Mouse (Mus musculus) kidney, embryonic 16.5 days (tissue): Measurements from ENCODE around the gene Zfp358. TPM values are rescaled to one million over a fixed set of nuclear protein-coding genes. Genes with fewer than 3 reads are reported as not detected.

Experiments used
- ATAC-seq: fragments of 200-750 bp; cut with Nextera tagmentation; 2 replicates; pipeline ENCODE4 v1.8.0; 2017; ENCODE audit warnings: moderate TSS enrichment; ENCODE audit not compliant: low FRiP score, low TSS enrichment
- H3K27ac ChIP-seq: fragments of 300-500 bp; sonication (generic); 2 replicates; pipeline ENCODE4 v1.5.1; 2014; ENCODE audit warnings: low read length
- H3K27me3 ChIP-seq: fragments of 300-500 bp; sonication (generic); 2 replicates; pipeline ENCODE4 v1.6.1; 2014; ENCODE audit warnings: low read length, control low read depth, mixed read lengths; ENCODE audit not compliant: insufficient read depth
- H3K36me3 ChIP-seq: fragments of 300-500 bp; sonication (generic); 2 replicates; pipeline ENCODE4 v1.6.1; 2014; ENCODE audit warnings: low read length, control low read depth, mixed read lengths; ENCODE audit not compliant: insufficient read depth
- H3K4me1 ChIP-seq: fragments of 300-500 bp; sonication (generic); 2 replicates; pipeline ENCODE4 v1.6.1; 2014; ENCODE audit warnings: low read length, control low read depth, mixed read lengths; ENCODE audit not compliant: insufficient read depth
- H3K4me2 ChIP-seq: fragments of 300-500 bp; sonication (generic); replicated peaks from 2 replicates; pipeline ENCODE4 v1.6.1; 2014; ENCODE audit warnings: low read depth, low read length
- H3K4me3 ChIP-seq: fragments of 300-500 bp; sonication (generic); 2 replicates; pipeline ENCODE4 v1.5.1; 2014; ENCODE audit warnings: mild to moderate bottlenecking, low read length
- H3K9ac ChIP-seq: fragments of 300-500 bp; sonication (generic); replicated peaks from 2 replicates; pipeline ENCODE4 v1.6.1; 2014; ENCODE audit warnings: low read length
- H3K9me3 ChIP-seq: fragments of 300-500 bp; sonication (generic); 2 replicates; pipeline ENCODE4 v1.6.1; 2016; ENCODE audit warnings: low read length, control low read depth
- WGBS: fragments of 180-500 bp; shearing (Covaris S2); extraction: QIAGEN DNeasy Blood & Tissue Kit; methylation state at CpG from one replicate; pipeline ENCODE4 v1.1.7; 2014; 5-methylcytosine and 5-hydroxymethylcytosine counted together
- polyA plus RNA-seq: library from polyadenylated mRNA; unstranded; fragments of >200 nt; fragmentation: Nextera tagmentation; extraction: Ambion mirVana; gene quantifications from 2 replicates; pipeline ENCODE4 v1.2.1, GENCODE M21; 2015

The Zfp358 gene
- polyA plus RNA-seq, 1 experiment from 2014 or later: 55.6 TPM

DNA sequence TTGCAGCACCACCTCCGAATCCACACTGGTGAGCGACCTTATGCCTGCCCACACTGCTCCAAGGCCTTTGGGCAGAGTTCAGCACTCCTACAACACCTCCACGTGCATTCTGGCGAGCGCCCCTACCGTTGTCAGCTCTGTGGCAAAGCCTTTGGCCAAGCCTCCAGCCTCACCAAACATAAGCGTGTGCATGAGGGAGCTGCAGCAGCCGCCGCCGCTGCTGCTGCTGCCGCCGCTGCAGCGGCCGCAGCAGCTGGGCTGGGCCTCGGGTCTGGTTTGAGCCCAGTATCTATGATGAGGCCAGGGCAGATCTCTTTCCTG, 3.5 kb downstream of the Zfp358 start:
- no peak for ATAC-seq
- H3K36me3 ChIP-seq: peaks cover 32% of the 10 kb centered on the region
- H3K9me3 ChIP-seq: peaks cover 16% of the 10 kb centered on the region
- H3K4me2 ChIP-seq: no peak overlapping the region
- no peak overlapping the region for H3K4me3 ChIP-seq
- no peaks in the 10 kb centered on the region for H3K27me3 ChIP-seq
- 94% methylated on average over 15 of the region's 15 CpGs for WGBS
- H3K9ac ChIP-seq: no peak overlapping the region
- H3K4me1 ChIP-seq: peaks cover 17% of the 10 kb centered on the region
- no peak overlapping the region for H3K27ac ChIP-seq

DNA sequence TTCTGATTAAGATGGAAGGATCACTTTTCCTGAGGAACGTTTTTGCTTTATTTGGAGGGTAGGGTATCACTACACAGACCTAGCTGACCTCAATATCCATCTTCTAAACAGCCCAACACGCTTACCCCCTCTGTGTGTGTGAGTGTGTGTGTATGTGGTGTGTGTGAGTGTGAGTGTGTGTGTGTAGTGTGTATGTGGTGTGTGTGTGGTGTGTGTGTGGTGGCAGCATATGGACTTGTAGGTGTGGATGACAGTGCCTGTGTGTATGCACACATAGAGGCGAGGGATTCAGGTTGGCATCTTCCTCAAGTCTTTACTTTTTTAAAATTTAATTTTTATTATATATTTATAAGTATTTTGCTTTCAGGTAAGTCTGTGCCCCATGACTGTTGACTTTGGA, 5.6 kb downstream of the Zfp358 start:
- Histone ChIP-seq H3K4me1 (peaks cover 21% of the 10 kb centered on the region), H3K27ac (no peak overlapping the region), H3K36me3 (peaks cover 32% of the 10 kb centered on the region)

DNA sequence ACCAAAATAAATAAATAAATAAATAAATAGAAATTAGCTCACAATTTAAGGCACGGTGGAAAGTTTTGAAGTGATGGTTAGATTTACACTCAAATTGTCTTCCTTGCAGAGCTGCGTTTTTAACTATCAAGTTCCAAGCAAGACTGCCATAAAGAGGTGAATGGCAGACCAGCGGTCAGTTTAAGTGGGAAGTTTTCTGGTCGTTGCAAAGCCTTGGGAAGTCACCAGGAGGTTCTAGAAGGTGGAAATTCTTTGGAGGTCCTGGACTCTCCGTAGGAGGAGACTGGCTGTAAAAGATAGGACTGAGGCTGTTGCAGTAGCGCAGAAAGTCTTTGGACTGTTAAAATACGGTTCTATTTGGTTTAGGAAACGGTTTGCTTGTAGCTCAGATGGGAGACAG, 6.8 kb downstream of the Zfp358 start:
- Histone ChIP-seq H3K27ac (peak overlapping the region; percentile 97), H3K9ac (peak overlapping the region; percentile 88), H3K4me1 (peaks cover 15% of the 10 kb centered on the region), H3K36me3 (peaks cover 27% of the 10 kb centered on the region), H3K4me3 (peak overlapping the region; percentile 84), H3K4me2 (peak overlapping the region; percentile 83), H3K27me3 (no peaks in the 10 kb centered on the region), H3K9me3 (peaks cover 16% of the 10 kb centered on the region)
- WGBS: 2% methylated on average over 8 of the region's 8 CpGs
- ATAC-seq: peak; percentile 35; the same call in 1 of the 2 replicates

More for the DNA sequence above, 5.6 kb downstream of the Zfp358 start:
- peaks cover 16% of the 10 kb centered on the region for H3K9me3 ChIP-seq
- 84% methylated on average over 3 of the region's 3 CpGs for WGBS
- no peaks in the 10 kb centered on the region for H3K27me3 ChIP-seq
- no peak overlapping the region for H3K9ac ChIP-seq
- no peak overlapping the region for H3K4me2 ChIP-seq
- ATAC-seq: no peak
- no peak overlapping the region for H3K4me3 ChIP-seq

DNA sequence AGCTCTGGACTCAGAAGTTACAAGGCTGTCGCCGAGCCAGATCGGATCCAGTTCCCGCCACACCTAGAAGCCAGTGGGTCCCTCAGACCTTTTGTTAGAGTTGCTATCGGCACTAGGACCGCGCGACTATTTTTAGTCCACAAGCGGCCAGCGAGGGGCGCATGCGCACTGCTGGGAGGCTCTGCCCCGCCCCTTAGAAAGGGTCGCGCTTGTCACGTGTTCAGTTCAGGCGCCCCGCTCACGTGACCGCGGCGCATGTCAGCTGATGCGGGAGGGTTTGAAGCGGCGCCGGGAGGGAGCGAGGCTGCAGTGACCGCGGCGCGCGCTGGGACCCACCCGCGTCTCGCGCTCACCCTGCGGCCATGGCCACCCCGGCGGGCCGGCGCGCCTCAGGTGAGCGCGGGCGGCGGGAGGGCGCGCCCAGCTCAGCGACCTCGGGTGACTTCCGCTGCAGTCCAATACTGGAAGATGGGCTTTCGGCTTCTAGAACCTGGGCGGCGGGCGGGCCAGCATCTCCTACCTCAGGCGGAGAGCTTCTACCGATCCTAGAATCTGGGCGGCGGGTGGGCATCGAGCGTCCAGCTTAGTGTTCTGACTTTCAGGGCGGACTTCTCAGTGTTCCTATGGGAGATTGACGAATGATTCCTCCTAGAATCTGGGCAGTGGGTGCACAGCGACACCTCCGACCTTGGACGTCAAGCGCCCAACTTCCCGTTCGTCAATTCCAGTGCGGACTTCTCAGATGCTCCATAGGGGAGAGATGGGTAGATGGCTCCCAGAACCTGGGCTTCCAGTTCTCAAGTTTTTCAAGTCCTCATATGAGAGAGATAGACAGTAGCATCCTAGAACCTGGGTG, 7.5 kb downstream of the Zfp358 start, which contains the start of gene Mcoln1:
TSS of gene Mcoln1 (plus strand) at position 223 of the 856 bp plus-strand sequence.
- Histone ChIP-seq H3K4me3 (peak within 1 kb of the TSS; percentile 84), H3K27ac (peak within 1 kb of the TSS; percentile 97), H3K36me3 (peaks cover 20% of the 10 kb centered on the region), H3K4me1 (peaks cover 15% of the 10 kb centered on the region), H3K27me3 (no peaks in the 10 kb centered on the region), H3K4me2 (peak within 1 kb of the TSS; percentile 83), H3K9ac (peak within 1 kb of the TSS; percentile 88), H3K9me3 (peaks cover 11% of the 10 kb centered on the region)
- WGBS: under 1% methylated on average over 65 of the region's 70 CpGs
- ATAC-seq: peak; percentile 92

DNA sequence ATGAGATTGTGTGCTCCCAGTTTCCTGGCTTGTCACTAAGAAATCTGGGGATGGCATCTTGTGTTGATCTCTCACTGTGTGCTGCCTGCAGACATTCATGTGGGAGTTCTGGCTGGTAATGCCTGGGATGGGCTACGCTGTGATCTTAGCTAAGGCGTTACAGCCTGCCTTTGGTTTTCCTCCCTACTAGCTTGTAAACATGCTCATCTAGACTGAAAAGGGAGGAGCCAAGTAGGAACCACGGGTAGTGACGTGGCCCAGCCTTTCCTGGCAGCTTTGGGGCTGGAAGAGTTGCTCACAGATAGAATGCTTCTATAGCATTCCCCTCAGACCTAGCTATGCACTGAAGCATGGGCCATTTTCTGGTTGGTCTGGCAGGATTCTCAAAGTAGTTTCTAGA, 9.3 kb downstream of the Zfp358 start:
- H3K27ac ChIP-seq: no peak overlapping the region

DNA sequence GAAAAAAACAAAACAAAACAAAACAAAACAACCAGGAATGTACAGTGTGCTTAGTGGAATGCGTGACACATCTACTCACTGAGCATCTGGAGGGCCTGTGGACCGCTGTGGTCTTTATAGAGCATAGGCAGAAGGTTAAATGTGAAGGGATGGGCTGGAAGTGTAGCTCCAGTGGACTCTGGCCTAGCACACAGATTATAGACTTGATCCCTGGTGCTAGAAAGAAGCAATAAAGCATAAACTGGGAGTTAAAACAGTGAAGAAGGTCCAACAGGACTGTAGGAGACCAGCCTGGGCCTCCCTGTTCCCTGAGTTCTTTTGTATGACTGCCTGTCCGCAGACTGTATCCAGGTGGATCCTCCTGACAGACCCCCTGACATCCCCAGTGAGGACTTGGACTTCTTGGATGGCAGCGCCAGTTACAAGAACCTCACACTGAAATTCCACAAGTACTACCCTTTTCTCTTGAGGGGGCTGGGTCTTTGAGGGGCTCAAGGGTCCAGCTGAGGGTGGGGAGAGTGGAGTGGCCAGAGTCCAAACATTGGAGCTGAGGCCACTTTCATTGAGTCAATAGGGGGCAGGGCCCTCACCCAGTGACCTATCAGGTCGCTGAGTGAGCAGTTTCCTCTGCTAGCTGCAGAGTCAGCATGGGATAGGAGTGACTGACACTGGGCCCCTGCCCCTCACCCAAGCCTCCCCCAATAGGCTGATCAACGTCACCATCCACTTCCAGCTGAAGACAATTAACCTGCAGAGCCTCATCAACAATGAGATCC, 15.2 kb downstream of the Zfp358 start:
- Histone ChIP-seq H3K4me1 (no peaks in the 10 kb centered on the region), H3K4me3 (no peak overlapping the region), H3K9ac (no peak overlapping the region), H3K4me2 (no peak overlapping the region), H3K27me3 (no peaks in the 10 kb centered on the region), H3K27ac (no peak overlapping the region), H3K9me3 (no peaks in the 10 kb centered on the region), H3K36me3 (peaks cover 61% of the 10 kb centered on the region)
- 83% methylated on average over 6 of the region's 6 CpGs for WGBS
- no peak for ATAC-seq

More for the DNA sequence above, 9.3 kb downstream of the Zfp358 start:
- Histone ChIP-seq H3K27me3 (no peaks in the 10 kb centered on the region), H3K4me3 (no peak overlapping the region), H3K9me3 (no peaks in the 10 kb centered on the region), H3K4me1 (peaks cover 15% of the 10 kb centered on the region), H3K36me3 (peaks cover 15% of the 10 kb centered on the region; the same call in 1 of the 2 replicates), H3K4me2 (no peak overlapping the region), H3K9ac (no peak overlapping the region)
- ATAC-seq: no peak
- 58% methylated on average over 4 of the region's 4 CpGs for WGBS

DNA sequence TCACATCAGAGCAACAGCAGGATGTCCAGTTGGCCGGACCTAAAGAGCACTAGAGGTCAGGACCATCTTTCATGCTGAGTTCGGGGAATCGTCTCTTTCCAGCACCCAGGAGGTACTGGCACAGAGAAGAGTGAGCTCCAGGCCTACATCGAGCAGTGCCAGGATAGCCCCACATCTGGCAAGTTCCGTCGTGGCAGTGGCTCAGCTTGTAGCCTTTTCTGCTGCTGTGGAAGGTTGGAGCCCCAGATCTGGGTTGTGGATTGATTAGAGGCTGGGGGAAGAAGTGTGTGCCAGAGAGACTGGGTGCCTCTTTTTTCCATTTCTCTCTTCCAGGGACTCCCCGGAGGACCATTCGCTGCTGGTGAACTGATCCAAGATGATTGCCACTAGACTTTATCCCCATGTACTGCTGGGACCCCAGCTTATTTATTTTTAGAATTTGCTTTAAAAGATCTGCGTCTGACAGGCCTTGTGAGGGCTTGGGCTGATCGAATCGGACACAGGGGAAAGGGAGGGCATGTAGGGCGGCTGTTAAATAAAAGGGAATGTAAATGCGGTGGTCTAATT, 21.8 kb downstream of the Zfp358 start:
- H3K4me2 ChIP-seq: peak overlapping the region; percentile 97
- peaks cover 28% of the 10 kb centered on the region for H3K36me3 ChIP-seq
- H3K9me3 ChIP-seq: no peaks in the 10 kb centered on the region
- ATAC-seq: no peak
- 0 out of 2 replicates have a peak, but pooled peaks cover 4% of the 10 kb centered on the region for H3K4me1 ChIP-seq
- 36% methylated on average over 13 of the region's 13 CpGs for WGBS
- H3K4me3 ChIP-seq: peak overlapping the region; percentile 82
- H3K9ac ChIP-seq: peak overlapping the region; percentile 79
- no peak overlapping the region for H3K27ac ChIP-seq
- no peaks in the 10 kb centered on the region for H3K27me3 ChIP-seq

DNA sequence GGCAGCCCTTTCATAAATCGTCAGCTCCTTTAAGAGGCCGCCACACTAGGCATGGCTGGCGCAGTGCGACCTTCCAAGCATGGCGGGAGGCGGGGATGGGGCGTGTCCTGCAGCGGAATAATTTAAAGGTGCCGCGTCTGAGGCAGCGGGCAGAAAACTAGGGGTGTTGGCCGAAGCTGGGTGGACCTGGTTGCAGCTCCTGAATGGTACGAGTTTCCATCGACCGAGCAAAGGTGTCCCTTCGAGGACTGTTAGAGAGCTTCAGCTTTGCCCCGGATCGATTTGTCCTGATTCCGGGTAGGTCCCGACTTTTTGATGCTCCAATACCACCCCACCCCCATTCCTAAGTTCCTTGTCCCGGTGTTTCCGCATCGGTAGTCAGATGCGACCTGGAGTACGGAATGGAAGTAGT, 22.3 kb downstream of the Zfp358 start, which contains the start of gene Pnpla6:
TSS of gene Pnpla6 (plus strand) at position 125 of the 412 bp plus-strand sequence.
- WGBS: under 1% methylated on average over 25 of the region's 25 CpGs
- Histone ChIP-seq H3K9ac (peak within 1 kb of the TSS; percentile 79), H3K27me3 (no peaks in the 10 kb centered on the region), H3K4me1 (0 out of 2 replicates have a peak, but pooled peaks cover 4% of the 10 kb centered on the region), H3K9me3 (no peaks in the 10 kb centered on the region), H3K4me2 (peak within 1 kb of the TSS; percentile 97), H3K27ac (peak within 1 kb of the TSS; percentile 82), H3K36me3 (peaks cover 25% of the 10 kb centered on the region), H3K4me3 (peak within 1 kb of the TSS; percentile 82)
- ATAC-seq: peak; percentile 69

DNA sequence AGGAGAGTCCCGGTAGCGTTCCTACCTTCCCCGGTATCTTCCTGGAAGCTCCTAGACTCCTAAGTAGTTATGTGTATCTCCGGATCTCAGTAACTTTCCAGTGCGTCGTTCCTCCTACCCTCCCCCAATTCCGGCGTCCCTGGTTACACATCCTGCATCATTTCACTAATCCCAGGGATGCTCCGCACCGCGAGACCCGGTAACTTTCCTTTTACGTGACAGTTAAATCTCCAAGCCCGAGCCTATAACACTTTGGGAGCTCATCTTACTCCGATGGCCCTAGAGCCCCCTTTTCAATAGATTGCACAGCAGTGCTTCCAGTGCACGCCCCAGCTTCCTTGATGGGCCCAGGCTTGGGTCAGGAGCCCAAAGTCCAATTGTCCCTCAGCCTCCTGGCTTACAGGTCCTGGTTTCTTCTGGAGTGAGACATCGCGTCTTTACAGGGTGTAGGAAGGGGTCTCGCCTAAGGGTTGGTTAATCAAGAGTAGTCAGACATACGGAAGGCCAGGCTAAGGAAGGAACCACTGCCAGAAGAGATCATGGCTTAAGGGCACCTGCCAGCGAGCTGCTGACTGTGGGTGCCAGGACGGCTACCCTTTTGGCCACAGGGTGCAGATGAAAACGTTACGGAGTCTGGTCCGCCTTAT, 23.0 kb downstream of the Zfp358 start:
- peak overlapping the region; percentile 82 for H3K4me3 ChIP-seq
- no peaks in the 10 kb centered on the region for H3K9me3 ChIP-seq
- H3K9ac ChIP-seq: peak overlapping the region; percentile 79
- peak; percentile 52 for ATAC-seq
- peak overlapping the region; percentile 82 for H3K27ac ChIP-seq
- H3K4me1 ChIP-seq: 0 out of 2 replicates have a peak, but pooled peaks cover 4% of the 10 kb centered on the region
- WGBS: under 1% methylated on average over 25 of the region's 25 CpGs
- H3K36me3 ChIP-seq: peaks cover 22% of the 10 kb centered on the region
- peak overlapping the region; percentile 97 for H3K4me2 ChIP-seq
- no peaks in the 10 kb centered on the region for H3K27me3 ChIP-seq
